Mouse (Mus musculus): ENCODE measurements around the gene Slc39a13. TPM values are rescaled to one million over a fixed set of nuclear protein-coding genes. Genes with fewer than 3 reads are reported as not detected.

Gene Slc39a13
- polyA plus RNA-seq, 1 experiment from 2014 or later: 21.9 TPM

- H3K9me3 ChIP-seq (ENCODE audit: control insufficient read depth, low read length): no peaks in the 10 kb centered on the region
- ATAC-seq (ENCODE audit: insufficient read depth, low FRiP score, low TSS enrichment) (no peak), DNase-seq (ENCODE audit: low spot score) (no peak)
- no peak overlapping the region for H3K4me2 ChIP-seq (ENCODE audit: low read depth)
- H3K4me1 ChIP-seq (ENCODE audit: control insufficient read depth, insufficient read depth, low read length): no peaks in the 10 kb centered on the region
- H3K36me3 ChIP-seq (ENCODE audit: control insufficient read depth, insufficient read depth, low read length): peaks cover 8% of the 10 kb centered on the region
- no peak overlapping the region for H3K9ac ChIP-seq (ENCODE audit: low read length)
- no peak overlapping the region for H3K4me3 ChIP-seq (ENCODE audit: low read depth, low read length)
- no peak overlapping the region for H3K27ac ChIP-seq (ENCODE audit: low read depth, low read length)
- 81% methylated on average over 8 of the region's 8 CpGs for WGBS
- no peaks in the 10 kb centered on the region for H3K27me3 ChIP-seq (ENCODE audit: control insufficient read depth, insufficient read depth, low read length)
Measured at GRCm38 (mm10) chr2:91018061-91018788, 52.0 kb downstream of the Slc39a13 start.

GRCm38 (mm10) chr2:91015386-91015785 is 54.8 kb downstream of the Slc39a13 start:
- Histone ChIP-seq H3K36me3 (ENCODE audit: control insufficient read depth, insufficient read depth, low read length) (peaks cover 12% of the 10 kb centered on the region), H3K9ac (ENCODE audit: low read length) (no peak overlapping the region), H3K4me3 (ENCODE audit: low read depth, low read length) (no peak overlapping the region), H3K27me3 (ENCODE audit: control insufficient read depth, insufficient read depth, low read length) (no peaks in the 10 kb centered on the region), H3K4me2 (ENCODE audit: low read depth) (no peak overlapping the region), H3K9me3 (ENCODE audit: control insufficient read depth, low read length) (no peaks in the 10 kb centered on the region), H3K4me1 (ENCODE audit: control insufficient read depth, insufficient read depth, low read length) (no peaks in the 10 kb centered on the region), H3K27ac (ENCODE audit: low read depth, low read length) (no peak overlapping the region)
- DNase-seq (ENCODE audit: low spot score) (no peak), ATAC-seq (ENCODE audit: insufficient read depth, low FRiP score, low TSS enrichment) (no peak)
- WGBS: 72% methylated on average over 4 of the region's 4 CpGs

- Histone ChIP-seq H3K27ac (ENCODE audit: low read depth, low read length) (no peak overlapping the region), H3K9ac (ENCODE audit: low read length) (no peak overlapping the region), H3K4me2 (ENCODE audit: low read depth) (no peak overlapping the region), H3K27me3 (ENCODE audit: control insufficient read depth, insufficient read depth, low read length) (no peaks in the 10 kb centered on the region), H3K4me1 (ENCODE audit: control insufficient read depth, insufficient read depth, low read length) (no peaks in the 10 kb centered on the region), H3K36me3 (ENCODE audit: control insufficient read depth, insufficient read depth, low read length) (peaks cover 7% of the 10 kb centered on the region), H3K9me3 (ENCODE audit: control insufficient read depth, low read length) (no peaks in the 10 kb centered on the region), H3K4me3 (ENCODE audit: low read depth, low read length) (no peak overlapping the region)
- WGBS: 87% methylated on average over 2 of the region's 2 CpGs
- ATAC-seq (ENCODE audit: insufficient read depth, low FRiP score, low TSS enrichment): no peak
- no peak for DNase-seq (ENCODE audit: low spot score)
Measured at GRCm38 (mm10) chr2:91013881-91014280, 56.3 kb downstream of the Slc39a13 start.

Other genes starting within 250 kb of the Slc39a13 start
- 288 and 291 TPM in 2 replicates for gene Mtch2, start 223.3 kb downstream of the Slc39a13 start, polyA plus RNA-seq (2014; fragmentation: Nextera tagmentation; extraction: Ambion mirVana)
- 20.6 and 22.5 TPM in 2 replicates for gene C1qtnf4, start 184.6 kb downstream of the Slc39a13 start, polyA plus RNA-seq (2014; fragmentation: Nextera tagmentation; extraction: Ambion mirVana)
- 48.2 and 49.5 TPM in 2 replicates for gene Kbtbd4, start 165.7 kb downstream of the Slc39a13 start, polyA plus RNA-seq (2014; fragmentation: Nextera tagmentation; extraction: Ambion mirVana)
- gene Ndufs3, start 165.6 kb downstream of the Slc39a13 start, polyA plus RNA-seq (2014; fragmentation: Nextera tagmentation; extraction: Ambion mirVana): 187 and 191 TPM in 2 replicates
- 98.7 and 109 TPM in 2 replicates for gene Celf1, start 130.0 kb downstream of the Slc39a13 start, polyA plus RNA-seq (2014; fragmentation: Nextera tagmentation; extraction: Ambion mirVana)
- gene Rapsn, start 34.8 kb downstream of the Slc39a13 start, polyA plus RNA-seq (2014; fragmentation: Nextera tagmentation; extraction: Ambion mirVana): 3.7 and 5.5 TPM in 2 replicates
- gene Psmc3, start 16.4 kb downstream of the Slc39a13 start, polyA plus RNA-seq (2014; fragmentation: Nextera tagmentation; extraction: Ambion mirVana): 387 and 389 TPM in 2 replicates
- 2.8 and 4.2 TPM in 2 replicates for gene Spi1, start 12.0 kb upstream of the Slc39a13 start, polyA plus RNA-seq (2014; fragmentation: Nextera tagmentation; extraction: Ambion mirVana)
- 0.11 and 0.49 TPM in 2 replicates for gene Mybpc3, start 47.7 kb upstream of the Slc39a13 start, polyA plus RNA-seq (2014; fragmentation: Nextera tagmentation; extraction: Ambion mirVana)
- 21.4 and 24.8 TPM in 2 replicates for gene Madd, start 113.4 kb upstream of the Slc39a13 start, polyA plus RNA-seq (2014; fragmentation: Nextera tagmentation; extraction: Ambion mirVana)
- 1.1 and 1.3 TPM in 2 replicates for gene Nr1h3, start 132.4 kb upstream of the Slc39a13 start, polyA plus RNA-seq (2014; fragmentation: Nextera tagmentation; extraction: Ambion mirVana)
- 37.5 and 38.3 TPM in 2 replicates for gene Acp2, start 132.5 kb upstream of the Slc39a13 start, polyA plus RNA-seq (2014; fragmentation: Nextera tagmentation; extraction: Ambion mirVana)
- gene Ddb2, start 166.6 kb upstream of the Slc39a13 start, polyA plus RNA-seq (2014; fragmentation: Nextera tagmentation; extraction: Ambion mirVana): 5.8 and 6.8 TPM in 2 replicates
- gene Pacsin3, start 185.5 kb upstream of the Slc39a13 start, polyA plus RNA-seq (2014; fragmentation: Nextera tagmentation; extraction: Ambion mirVana): 21.2 and 24.0 TPM in 2 replicates
- gene Arfgap2, start 194.6 kb upstream of the Slc39a13 start, polyA plus RNA-seq (2014; fragmentation: Nextera tagmentation; extraction: Ambion mirVana): 86.5 and 94.6 TPM in 2 replicates

Measured in neural tube, embryonic 11.5 days (tissue).